Mouse (Mus musculus): ENCODE data around the gene Vgll4. TPM values are rescaled to one million over a fixed set of nuclear protein-coding genes. Genes with fewer than 3 reads are reported as not detected.
A peak's percentile ranks its signal among the peaks of the same experiment; 100 is the strongest.

Gene Vgll4
- polyA plus RNA-seq, 1 experiment from 2014 or later, result 111 TPM

- Histone ChIP-seq H3K9ac (peak overlapping the region; percentile 32), H3K36me3 (ENCODE audit: insufficient read depth) (peaks cover 34% of the 10 kb centered on the region), H3K4me2 (peak overlapping the region; percentile 47), H3K9me3 (ENCODE audit: low read depth, low read length) (no peaks in the 10 kb centered on the region), H3K27me3 (ENCODE audit: insufficient read depth, low read length) (no peaks in the 10 kb centered on the region), H3K4me1 (ENCODE audit: insufficient read depth) (peaks cover 61% of the 10 kb centered on the region), H3K4me3 (ENCODE audit: low read depth, low read length) (no peak overlapping the region), H3K27ac (ENCODE audit: low read depth) (peak overlapping the region; percentile 97)
- TF ChIP-seq CTCF (IDR thresholded peaks at IDR 0.05; ENCODE audit: low read depth), result no peak
- ATAC-seq (ENCODE audit: insufficient read depth) (0 out of 2 replicates have a peak, but pooled peaks have one; percentile 28), DNase-seq (no peak)
- 16% methylated on average over 7 of the region's 7 CpGs for WGBS
These were observed 87.1 kb downstream of the Vgll4 start for GRCm38 (mm10) chr6:114882675-114883074.

GRCm38 (mm10) chr6:114882212-114882611 lies 87.6 kb downstream of the Vgll4 start:
- no peak for TF ChIP-seq CTCF (IDR thresholded peaks at IDR 0.05; ENCODE audit: low read depth)
- Histone ChIP-seq H3K27me3 (ENCODE audit: insufficient read depth, low read length) (no peaks in the 10 kb centered on the region), H3K4me2 (peak overlapping the region; percentile 47), H3K4me1 (ENCODE audit: insufficient read depth) (peaks cover 63% of the 10 kb centered on the region), H3K9me3 (ENCODE audit: low read depth, low read length) (no peaks in the 10 kb centered on the region), H3K4me3 (ENCODE audit: low read depth, low read length) (no peak overlapping the region), H3K27ac (ENCODE audit: low read depth) (peak overlapping the region; percentile 97), H3K9ac (peak overlapping the region; percentile 32; the same call in 1 of the 2 replicates), H3K36me3 (ENCODE audit: insufficient read depth) (peaks cover 29% of the 10 kb centered on the region)
- no peak for ATAC-seq (ENCODE audit: insufficient read depth)
- WGBS, result 40% methylated on average over 5 of the region's 5 CpGs
- DNase-seq, result no peak

GRCm38 (mm10) chr6:114880798-114881197 lies 89.0 kb downstream of the Vgll4 start:
- Histone ChIP-seq H3K9ac (no peak overlapping the region), H3K27ac (ENCODE audit: low read depth) (peak overlapping the region; percentile 54; the same call in 1 of the 2 replicates), H3K9me3 (ENCODE audit: low read depth, low read length) (no peaks in the 10 kb centered on the region), H3K4me3 (ENCODE audit: low read depth, low read length) (no peak overlapping the region), H3K36me3 (ENCODE audit: insufficient read depth) (peaks cover 20% of the 10 kb centered on the region; the same call in 1 of the 2 replicates), H3K27me3 (ENCODE audit: insufficient read depth, low read length) (no peaks in the 10 kb centered on the region), H3K4me1 (ENCODE audit: insufficient read depth) (peaks cover 71% of the 10 kb centered on the region), H3K4me2 (no peak overlapping the region)
- no peak for ATAC-seq (ENCODE audit: insufficient read depth)
- no peak for DNase-seq
- WGBS, result 56% methylated on average over 4 of the region's 4 CpGs
- TF ChIP-seq CTCF (IDR thresholded peaks at IDR 0.05; ENCODE audit: low read depth), result no peak

GRCm38 (mm10) chr6:114878841-114879520 lies 90.8 kb downstream of the Vgll4 start:
- WGBS, result 57% methylated on average over 19 of the region's 19 CpGs
- Histone ChIP-seq H3K4me1 (ENCODE audit: insufficient read depth) (peaks cover 77% of the 10 kb centered on the region), H3K36me3 (ENCODE audit: insufficient read depth) (peaks cover 10% of the 10 kb centered on the region; the same call in 1 of the 2 replicates), H3K9ac (no peak overlapping the region; the same call in 1 of the 2 replicates), H3K27ac (ENCODE audit: low read depth) (peak overlapping the region; percentile 50; the same call in 1 of the 2 replicates), H3K4me2 (no peak overlapping the region), H3K4me3 (ENCODE audit: low read depth, low read length) (no peak overlapping the region), H3K27me3 (ENCODE audit: insufficient read depth, low read length) (no peaks in the 10 kb centered on the region), H3K9me3 (ENCODE audit: low read depth, low read length) (no peaks in the 10 kb centered on the region)
- DNase-seq (peak; percentile 54), ATAC-seq (ENCODE audit: insufficient read depth) (no peak)
- TF ChIP-seq CTCF (IDR thresholded peaks at IDR 0.05; ENCODE audit: low read depth), result no peak

GRCm38 (mm10) chr6:114876546-114876945 lies 93.2 kb downstream of the Vgll4 start:
- peak overlapping the region; percentile 98 for H3K27ac ChIP-seq (ENCODE audit: low read depth)
- H3K4me3 ChIP-seq (ENCODE audit: low read depth, low read length), result no peak overlapping the region
- no peaks in the 10 kb centered on the region for H3K9me3 ChIP-seq (ENCODE audit: low read depth, low read length)
- no peaks in the 10 kb centered on the region for H3K27me3 ChIP-seq (ENCODE audit: insufficient read depth, low read length)
- no peak for ATAC-seq (ENCODE audit: insufficient read depth)
- no peak overlapping the region for H3K4me2 ChIP-seq
- peaks cover 77% of the 10 kb centered on the region for H3K4me1 ChIP-seq (ENCODE audit: insufficient read depth)
- TF ChIP-seq CTCF (IDR thresholded peaks at IDR 0.05; ENCODE audit: low read depth), result no peak
- no peak overlapping the region for H3K9ac ChIP-seq
- H3K36me3 ChIP-seq (ENCODE audit: insufficient read depth), result peaks cover 4% of the 10 kb centered on the region; the same call in 1 of the 2 replicates
- DNase-seq, result no peak
- WGBS, result 46% methylated on average over 6 of the region's 6 CpGs

- H3K27ac ChIP-seq (ENCODE audit: low read depth), result peak overlapping the region; percentile 98
- H3K4me1 ChIP-seq (ENCODE audit: insufficient read depth), result peaks cover 73% of the 10 kb centered on the region
- H3K36me3 ChIP-seq (ENCODE audit: insufficient read depth), result peaks cover 8% of the 10 kb centered on the region; the same call in 1 of the 2 replicates
- no peak for TF ChIP-seq CTCF (IDR thresholded peaks at IDR 0.05; ENCODE audit: low read depth)
- no peak for DNase-seq
- no peak overlapping the region for H3K4me3 ChIP-seq (ENCODE audit: low read depth, low read length)
- peak overlapping the region; percentile 72 for H3K9ac ChIP-seq
- 17% methylated on average over 4 of the region's 4 CpGs for WGBS
- H3K4me2 ChIP-seq, result peak overlapping the region; percentile 95; the same call in 1 of the 2 replicates
- H3K9me3 ChIP-seq (ENCODE audit: low read depth, low read length), result no peaks in the 10 kb centered on the region
- H3K27me3 ChIP-seq (ENCODE audit: insufficient read depth, low read length), result no peaks in the 10 kb centered on the region
- no peak for ATAC-seq (ENCODE audit: insufficient read depth)
These were observed 93.8 kb downstream of the Vgll4 start for GRCm38 (mm10) chr6:114876033-114876432.

GRCm38 (mm10) chr6:114875018-114875558 lies 94.7 kb downstream of the Vgll4 start:
- Histone ChIP-seq H3K9me3 (ENCODE audit: low read depth, low read length) (no peaks in the 10 kb centered on the region), H3K27ac (ENCODE audit: low read depth) (peak overlapping the region; percentile 98), H3K27me3 (ENCODE audit: insufficient read depth, low read length) (no peaks in the 10 kb centered on the region), H3K9ac (peak overlapping the region; percentile 72), H3K4me2 (peak overlapping the region; percentile 95), H3K36me3 (ENCODE audit: insufficient read depth) (peaks cover 16% of the 10 kb centered on the region; the same call in 1 of the 2 replicates), H3K4me1 (ENCODE audit: insufficient read depth) (peaks cover 70% of the 10 kb centered on the region), H3K4me3 (ENCODE audit: low read depth, low read length) (peak overlapping the region; percentile 48)
- ATAC-seq (ENCODE audit: insufficient read depth) (peak; percentile 90), DNase-seq (peak; percentile 97)
- WGBS, result 0% methylated on average over 18 of the region's 18 CpGs
- no peak for TF ChIP-seq CTCF (IDR thresholded peaks at IDR 0.05; ENCODE audit: low read depth)
